Mouse (Mus musculus) embryonic facial prominence, embryonic 10.5 days (tissue): ENCODE measurements around the gene Gpnmb. TPM values are rescaled to one million over a fixed set of nuclear protein-coding genes. Genes with fewer than 3 reads are reported as not detected.

Experiments
- DNase-seq: peaks from one replicate; pipeline ENCODE4 v3.0.0-alpha.2; 2017; ENCODE audit warnings: low spot score
- H3K27ac ChIP-seq: fragments of 300-500 bp; sonication (generic); replicated peaks from 2 replicates; pipeline ENCODE4 v1.5.1; 2016; ENCODE audit warnings: mild to moderate bottlenecking
- H3K27me3 ChIP-seq: fragments of 300-500 bp; sonication (generic); replicated peaks from 2 replicates; pipeline ENCODE4 v1.6.1; 2016; ENCODE audit warnings: low read depth, mild to moderate bottlenecking; ENCODE audit not compliant: poor library complexity, severe bottlenecking
- H3K36me3 ChIP-seq: fragments of 300-500 bp; sonication (generic); replicated peaks from 2 replicates; pipeline ENCODE4 v1.6.1; 2016; ENCODE audit warnings: mild to moderate bottlenecking, moderate library complexity
- H3K4me1 ChIP-seq: fragments of 300-500 bp; sonication (generic); 2 replicates; pipeline ENCODE4 v1.6.1; 2016
- H3K4me3 ChIP-seq: fragments of 300-500 bp; sonication (generic); 2 replicates; pipeline ENCODE4 v1.5.1; 2016; ENCODE audit warnings: mild to moderate bottlenecking, moderate library complexity
- H3K9me3 ChIP-seq: fragments of 300-500 bp; sonication (generic); 2 replicates; pipeline ENCODE4 v1.6.1; 2016; ENCODE audit warnings: mild to moderate bottlenecking
- WGBS: fragments of 180-500 bp; shearing (Covaris S2); methylation state at CpG from one replicate; pipeline ENCODE4 v1.1.7; 2016; 5-methylcytosine and 5-hydroxymethylcytosine counted together
- polyA plus RNA-seq: library from polyadenylated mRNA; unstranded; fragments of >200 nt; fragmentation: Nextera tagmentation; extraction: Ambion mirVana; gene quantifications from 2 replicates; pipeline ENCODE4 v1.2.1, GENCODE M21; 2016

Gene Gpnmb
- polyA plus RNA-seq, 1 experiment from 2014 or later = 2.7 TPM

GRCm38 (mm10) chr6:49039470-49040180 lies 3.3 kb downstream of the Gpnmb start:
- Histone ChIP-seq H3K27me3 (peaks cover 33% of the 10 kb centered on the region), H3K4me3 (peak overlapping the region; percentile 54), H3K36me3 (no peaks in the 10 kb centered on the region), H3K27ac (peak overlapping the region; percentile 75), H3K9me3 (no peaks in the 10 kb centered on the region), H3K4me1 (peaks cover 17% of the 10 kb centered on the region)
- DNase-seq = peak; percentile 70
- 17% methylated on average over 18 of the region's 18 CpGs for WGBS

- no peak for DNase-seq
- 76% methylated on average over 6 of the region's 6 CpGs for WGBS
- H3K4me1 ChIP-seq = no peaks in the 10 kb centered on the region
- no peak overlapping the region for H3K27ac ChIP-seq
- H3K27me3 ChIP-seq = no peaks in the 10 kb centered on the region
- H3K4me3 ChIP-seq = no peak overlapping the region
- no peaks in the 10 kb centered on the region for H3K36me3 ChIP-seq
- no peaks in the 10 kb centered on the region for H3K9me3 ChIP-seq
Observed at GRCm38 (mm10) chr6:49046502-49046901, 10.2 kb downstream of the Gpnmb start.

- DNase-seq = no peak
- 80% methylated on average over 8 of the region's 8 CpGs for WGBS
- no peak overlapping the region for H3K27ac ChIP-seq
- H3K27me3 ChIP-seq = no peaks in the 10 kb centered on the region
- H3K4me1 ChIP-seq = no peaks in the 10 kb centered on the region
- H3K36me3 ChIP-seq = no peaks in the 10 kb centered on the region
- H3K4me3 ChIP-seq = no peak overlapping the region
- no peaks in the 10 kb centered on the region for H3K9me3 ChIP-seq
Observed at GRCm38 (mm10) chr6:49046976-49047375, 10.6 kb downstream of the Gpnmb start.

- no peaks in the 10 kb centered on the region for H3K9me3 ChIP-seq
- no peak for DNase-seq
- H3K27ac ChIP-seq = no peak overlapping the region
- H3K27me3 ChIP-seq = no peaks in the 10 kb centered on the region
- H3K4me3 ChIP-seq = no peak overlapping the region
- WGBS = 74% methylated on average over 10 of the region's 10 CpGs
- H3K36me3 ChIP-seq = no peaks in the 10 kb centered on the region
- no peaks in the 10 kb centered on the region for H3K4me1 ChIP-seq
Observed at GRCm38 (mm10) chr6:49047848-49048247, 11.5 kb downstream of the Gpnmb start.

GRCm38 (mm10) chr6:49048395-49048794 lies 12.0 kb downstream of the Gpnmb start:
- 90% methylated on average over 10 of the region's 10 CpGs for WGBS
- Histone ChIP-seq H3K4me3 (no peak overlapping the region), H3K27me3 (no peaks in the 10 kb centered on the region), H3K36me3 (no peaks in the 10 kb centered on the region), H3K27ac (no peak overlapping the region), H3K4me1 (no peaks in the 10 kb centered on the region), H3K9me3 (no peaks in the 10 kb centered on the region)
- DNase-seq = no peak

GRCm38 (mm10) chr6:49050677-49051410 lies 14.5 kb downstream of the Gpnmb start:
- no peaks in the 10 kb centered on the region for H3K36me3 ChIP-seq
- no peak for DNase-seq
- peaks cover 3% of the 10 kb centered on the region; the same call in 1 of the 2 replicates for H3K9me3 ChIP-seq
- no peak overlapping the region for H3K27ac ChIP-seq
- peaks cover 11% of the 10 kb centered on the region for H3K4me1 ChIP-seq
- H3K4me3 ChIP-seq = no peak overlapping the region
- WGBS = 61% methylated on average over 11 of the region's 11 CpGs
- no peaks in the 10 kb centered on the region for H3K27me3 ChIP-seq

GRCm38 (mm10) chr6:49052191-49052590 lies 15.8 kb downstream of the Gpnmb start:
- Histone ChIP-seq H3K27ac (no peak overlapping the region), H3K27me3 (no peaks in the 10 kb centered on the region), H3K9me3 (peaks cover 3% of the 10 kb centered on the region; the same call in 1 of the 2 replicates), H3K36me3 (no peaks in the 10 kb centered on the region), H3K4me1 (peaks cover 19% of the 10 kb centered on the region), H3K4me3 (no peak overlapping the region)
- 76% methylated on average over 5 of the region's 5 CpGs for WGBS
- no peak for DNase-seq

GRCm38 (mm10) chr6:49055256-49055733 lies 18.9 kb downstream of the Gpnmb start:
- Histone ChIP-seq H3K27me3 (no peaks in the 10 kb centered on the region), H3K4me1 (peaks cover 19% of the 10 kb centered on the region), H3K36me3 (no peaks in the 10 kb centered on the region), H3K27ac (peak overlapping the region; percentile 58), H3K9me3 (peaks cover 3% of the 10 kb centered on the region; the same call in 1 of the 2 replicates), H3K4me3 (no peak overlapping the region)
- WGBS = 6% methylated on average over 7 of the region's 7 CpGs
- peak; percentile 44 for DNase-seq

GRCm38 (mm10) chr6:49056009-49056408 lies 19.7 kb downstream of the Gpnmb start:
- Histone ChIP-seq H3K9me3 (peaks cover 3% of the 10 kb centered on the region; the same call in 1 of the 2 replicates), H3K36me3 (no peaks in the 10 kb centered on the region), H3K27ac (no peak overlapping the region), H3K4me1 (peaks cover 19% of the 10 kb centered on the region), H3K4me3 (no peak overlapping the region), H3K27me3 (no peaks in the 10 kb centered on the region)
- 80% methylated on average over 9 of the region's 9 CpGs for WGBS
- DNase-seq = no peak

- peak; percentile 71 for DNase-seq
- H3K9me3 ChIP-seq = peaks cover 3% of the 10 kb centered on the region; the same call in 1 of the 2 replicates
- no peaks in the 10 kb centered on the region for H3K36me3 ChIP-seq
- no peaks in the 10 kb centered on the region for H3K27me3 ChIP-seq
- H3K4me3 ChIP-seq = no peak overlapping the region
- 45% methylated on average over 8 of the region's 8 CpGs for WGBS
- no peak overlapping the region for H3K27ac ChIP-seq
- peaks cover 19% of the 10 kb centered on the region for H3K4me1 ChIP-seq
Observed at GRCm38 (mm10) chr6:49057053-49058021, 21.0 kb downstream of the Gpnmb start.

- Histone ChIP-seq H3K4me3 (no peak overlapping the region), H3K27me3 (no peaks in the 10 kb centered on the region), H3K4me1 (peaks cover 5% of the 10 kb centered on the region), H3K27ac (no peak overlapping the region), H3K9me3 (no peaks in the 10 kb centered on the region), H3K36me3 (no peaks in the 10 kb centered on the region)
- no peak for DNase-seq
- WGBS = 46% methylated on average over 4 of the region's 4 CpGs
Observed at GRCm38 (mm10) chr6:49068361-49068760, 32.0 kb downstream of the Gpnmb start.
